Mouse (Mus musculus) inflammation-experienced regulatory T-cells, adult 16 weeks (primary cell): ENCODE measurements around the gene Ppp1cb. TPM values are rescaled to one million over a fixed set of nuclear protein-coding genes. Genes with fewer than 3 reads are reported as not detected.

Experiments
- polyA plus RNA-seq: library from polyadenylated mRNA; unstranded; fragments of 100-300 nt; shearing (Covaris generic); gene quantifications from one replicate; pipeline ENCODE4 v1.2.1, GENCODE M21; 2017

Gene Ppp1cb
- polyA plus RNA-seq: 107 TPM

DNA sequence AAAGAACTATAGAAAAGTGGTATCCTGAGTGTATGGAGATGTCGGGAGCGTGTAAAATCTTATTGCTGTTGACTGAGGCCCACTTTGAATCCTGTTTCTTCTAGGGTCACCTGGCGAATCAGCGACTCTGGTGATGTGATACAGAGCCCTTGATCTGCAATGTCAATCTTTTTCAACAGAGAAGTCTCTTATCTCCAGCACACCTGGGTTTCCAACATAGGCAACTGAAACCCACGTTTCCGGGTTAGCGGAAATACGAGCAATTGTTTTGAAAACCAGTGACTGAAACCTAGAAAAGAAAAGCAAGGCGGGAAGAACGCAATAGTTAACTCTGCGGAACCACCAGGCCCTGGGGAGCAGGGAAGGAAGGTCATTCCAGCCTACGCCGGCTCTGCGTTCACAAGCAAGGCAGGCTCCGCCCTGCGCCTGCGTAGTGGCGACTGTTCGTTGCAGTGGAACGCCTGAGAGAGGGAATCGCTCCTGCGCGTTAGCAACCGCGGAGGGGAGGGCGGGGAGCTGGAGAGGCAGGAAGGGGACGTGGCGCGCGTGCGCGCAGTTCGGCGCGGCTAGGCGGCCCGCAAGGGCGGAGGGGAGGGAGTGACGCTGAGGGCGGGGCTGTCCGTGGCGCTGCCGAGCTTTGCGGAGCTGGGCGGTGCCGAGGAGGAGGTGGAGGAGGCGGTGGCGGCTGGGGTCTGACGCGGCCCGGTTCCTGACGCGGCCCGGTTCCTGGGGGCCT is at the start of gene Ppp1cb:
Gene Ppp1cb, plus strand, starts transcription at position 436 of the 736 bp plus-strand sequence.

Other genes with a start within 250 kb of the Ppp1cb start
- gene Plb1, start 226.1 kb upstream of the Ppp1cb start, polyA plus RNA-seq: not detected
- gene Yes1, start 152.3 kb downstream of the Ppp1cb start, polyA plus RNA-seq: 1.00 TPM